8 mouse cellular contexts compared by ENCODE assay signal in genomic region chr10:59920810-59921681, GRCm38 (mm10). TPM values are rescaled to one million over a fixed set of nuclear protein-coding genes. Genes with fewer than 3 reads are reported as not detected.
DNase-seq lines count a peak whose midpoint lies in the region; ATAC-seq and TF ChIP-seq lines count a peak whose summit lies in the region.

No protein-coding gene starts in this region.

- H3K36me3 ChIP-seq in G1E (replicated peaks): no peaks in the 10 kb centered on the region
- no peaks in the 10 kb centered on the region for H3K36me3 ChIP-seq in forebrain, embryonic 11.5 days (ENCODE audit: control insufficient read depth, insufficient read depth, low read length)
- no peaks in the 10 kb centered on the region for H3K36me3 ChIP-seq in lung, embryonic 15.5 days

- DNase-seq in G1E (ENCODE audit: low spot score): no peak
- DNase-seq in c-Kit-negative CD71-positive TER-119-positive erythroid progenitor cells, embryonic 14.5 days (ENCODE audit: low read depth, low spot score): peak; percentile 33
- peak; percentile 85 for DNase-seq in forebrain, embryonic 11.5 days (ENCODE audit: low spot score)
- DNase-seq in heart, postnatal 25 days (ENCODE audit: low spot score): peak; percentile 60
- peak; percentile 78 to 88 for DNase-seq in kidney, postnatal 4 days
- peak; percentile 86 for DNase-seq in urinary bladder, postnatal 14 days (ENCODE audit: low spot score)

- intact Hi-C loops in heart, postnatal 25 days (cut with DNase I): loop anchor here (2.0 kb wide), 1 partner anchor 18 kb away; no protein-coding TSS in a partner anchor

- no peak for ATAC-seq in G1E (ENCODE audit: extremely low read depth, insufficient number of reproducible peaks, low FRiP score, poor library complexity, severe bottlenecking)
- ATAC-seq in forebrain, embryonic 11.5 days (replicated peaks; ENCODE audit: low FRiP score): peak; percentile 55
- peak; percentile 40; the same call in 1 of the 2 replicates for ATAC-seq in lung, embryonic 15.5 days (ENCODE audit: borderline replicate concordance, extremely low read depth, low FRiP score, low TSS enrichment)
- ATAC-seq in neutrophil, adult 5-6 weeks (ENCODE audit: extremely low read depth, insufficient number of reproducible peaks, low FRiP score, poor library complexity, severe bottlenecking): peak; percentile 52

- H3K4me1 ChIP-seq in G1E (ENCODE audit: insufficient read depth, low read depth, low read length): peaks cover 40% of the 10 kb centered on the region
- peaks cover 15% of the 10 kb centered on the region for H3K4me1 ChIP-seq in forebrain, embryonic 11.5 days (replicated peaks; ENCODE audit: control insufficient read depth, insufficient read depth, low read length)
- peaks cover 46% of the 10 kb centered on the region for H3K4me1 ChIP-seq in lung, embryonic 15.5 days

- H3K27me3 ChIP-seq in G1E (ENCODE audit: insufficient read depth, low read length): no peaks in the 10 kb centered on the region
- no peaks in the 10 kb centered on the region; the same call in 1 of the 2 replicates for H3K27me3 ChIP-seq in forebrain, embryonic 11.5 days (ENCODE audit: control insufficient read depth, insufficient read depth, low read length)
- H3K27me3 ChIP-seq in lung, embryonic 15.5 days: no peaks in the 10 kb centered on the region

- peak overlapping the region; percentile 66; the same call in 1 of the 2 replicates for H3K4me3 ChIP-seq in G1E (ENCODE audit: low read depth, low read length)
- H3K4me3 ChIP-seq in forebrain, embryonic 11.5 days (ENCODE audit: low read depth, low read length): peak overlapping the region; percentile 31
- peak overlapping the region; percentile 42 for H3K4me3 ChIP-seq in lung, embryonic 15.5 days

- H3K4me2 ChIP-seq in forebrain, embryonic 11.5 days (ENCODE audit: low read depth, low read length, severe bottlenecking): peak overlapping the region; percentile 65
- peak overlapping the region; percentile 86 for H3K4me2 ChIP-seq in lung, embryonic 15.5 days

- no peaks in the 10 kb centered on the region for H3K9me3 ChIP-seq in G1E (replicated peaks)
- H3K9me3 ChIP-seq in forebrain, embryonic 11.5 days (ENCODE audit: control insufficient read depth, low read length): no peaks in the 10 kb centered on the region
- no peaks in the 10 kb centered on the region for H3K9me3 ChIP-seq in lung, embryonic 15.5 days

- peak overlapping the region; percentile 49 for H3K9ac ChIP-seq in forebrain, embryonic 11.5 days (ENCODE audit: low read length)
- peak overlapping the region; percentile 39 for H3K9ac ChIP-seq in lung, embryonic 15.5 days

- TF ChIP-seq CTCF in G1E (IDR thresholded peaks at IDR 0.05; ENCODE audit: low read depth, low read length): no peak

- peak overlapping the region; percentile 74 for H3K27ac ChIP-seq in forebrain, embryonic 11.5 days (ENCODE audit: low read depth, low read length)
- H3K27ac ChIP-seq in lung, embryonic 15.5 days: peak overlapping the region; percentile 74

- WGBS in forebrain, embryonic 11.5 days: 8% methylated on average over 33 of the region's 33 CpGs
- WGBS in lung, embryonic 15.5 days: 3% methylated on average over 33 of the region's 33 CpGs

RNA-seq across cellular contexts. Expression of gene Ddit4, which starts 30.6 kb away (rescaled TPM):
- 21.6 and 27.7 TPM in 2 replicates for total RNA-seq in G1E (2014; fragmentation: Nextera tagmentation)
- total RNA-seq in G1E (2017): 9.9 TPM in 2 replicates
- polyA plus RNA-seq in G1E (2012): 21.8 and 28.5 TPM in 2 replicates
- 7.4 and 9.5 TPM in 2 replicates for polyA plus RNA-seq in forebrain, embryonic 11.5 days (2014; fragmentation: Nextera tagmentation; extraction: Ambion mirVana)
- total RNA-seq in heart, postnatal 25 days (2021): 10 to 100 TPM; 41.8 to 77.1 TPM
- polyA plus RNA-seq in lung, embryonic 15.5 days (2015; fragmentation: Nextera tagmentation; extraction: Ambion mirVana): 43.2 and 49.6 TPM in 2 replicates
- 5.6 and 8.1 TPM in 2 replicates for total RNA-seq in neutrophil, adult 5-6 weeks (2017)

RNA-seq across cellular contexts. Expression of gene Dnajb12, which starts 41.7 kb away (rescaled TPM):
- total RNA-seq in G1E (2014; fragmentation: Nextera tagmentation) (18.7 and 20.5 TPM in 2 replicates), G1E (2017) (8.9 and 10.4 TPM in 2 replicates)
- polyA plus RNA-seq in G1E (2012): 28.1 and 28.5 TPM in 2 replicates
- 25.3 and 26.5 TPM in 2 replicates for polyA plus RNA-seq in forebrain, embryonic 11.5 days (2014; fragmentation: Nextera tagmentation; extraction: Ambion mirVana)
- total RNA-seq in heart, postnatal 25 days (2021): 10 to 100 TPM; 34.5 to 35.9 TPM
- polyA plus RNA-seq in lung, embryonic 15.5 days (2015; fragmentation: Nextera tagmentation; extraction: Ambion mirVana): 21.0 and 24.1 TPM in 2 replicates
- 24.7 and 32.5 TPM in 2 replicates for total RNA-seq in neutrophil, adult 5-6 weeks (2017)
